Mouse (Mus musculus) E14TG2a.4 (cell line): Measurements from ENCODE around the gene Abl1.

Source experiments
- CTCF ChIP-seq: conservative IDR thresholded peaks from 2 replicates; pipeline ENCODE4 v1.5.1; 2014; ENCODE audit warnings: low read length
- NANOG ChIP-seq: IDR thresholded peaks from 2 replicates; pipeline ENCODE4 v1.6.1; 2014; ENCODE audit warnings: borderline replicate concordance, low read length, mixed read lengths
- POU5F1 ChIP-seq: IDR thresholded peaks from 2 replicates; pipeline ENCODE4 v1.6.1; 2014; ENCODE audit warnings: low read length, borderline replicate concordance

DNA sequence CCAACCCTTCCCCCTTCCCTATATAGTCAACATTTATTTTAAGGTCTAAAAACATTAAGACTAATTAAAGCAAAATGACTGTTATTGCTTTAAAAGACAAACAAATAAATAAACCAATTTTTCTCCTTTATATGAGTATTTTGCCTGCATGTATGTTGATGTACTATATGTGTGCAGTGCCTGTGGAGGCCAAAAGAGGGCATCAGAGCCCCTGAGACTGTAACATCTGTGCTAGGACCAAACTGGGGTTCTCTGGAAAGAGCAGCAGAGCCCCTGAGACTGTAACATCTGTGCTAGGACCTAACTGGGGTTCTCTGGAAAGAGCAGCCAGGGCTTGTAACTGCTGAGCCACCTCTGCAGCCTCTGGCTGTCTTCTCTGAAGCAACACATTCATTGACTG is 10.0 kb downstream of the Abl1 start:
- TF ChIP-seq CTCF = peak; percentile 56
- no peak for TF ChIP-seq NANOG
- TF ChIP-seq POU5F1 = no peak
